Mouse (Mus musculus): ENCODE measurements at regions not wholly inside any gene's neighbourhood (a gene's known extent, or its start where the extent isn't known, plus 50 kb on each side); places are given as distances from the start of the nearest gene placed in this dataset.
A peak's percentile ranks its signal among the peaks of the same experiment; 100 is the strongest.

DNA sequence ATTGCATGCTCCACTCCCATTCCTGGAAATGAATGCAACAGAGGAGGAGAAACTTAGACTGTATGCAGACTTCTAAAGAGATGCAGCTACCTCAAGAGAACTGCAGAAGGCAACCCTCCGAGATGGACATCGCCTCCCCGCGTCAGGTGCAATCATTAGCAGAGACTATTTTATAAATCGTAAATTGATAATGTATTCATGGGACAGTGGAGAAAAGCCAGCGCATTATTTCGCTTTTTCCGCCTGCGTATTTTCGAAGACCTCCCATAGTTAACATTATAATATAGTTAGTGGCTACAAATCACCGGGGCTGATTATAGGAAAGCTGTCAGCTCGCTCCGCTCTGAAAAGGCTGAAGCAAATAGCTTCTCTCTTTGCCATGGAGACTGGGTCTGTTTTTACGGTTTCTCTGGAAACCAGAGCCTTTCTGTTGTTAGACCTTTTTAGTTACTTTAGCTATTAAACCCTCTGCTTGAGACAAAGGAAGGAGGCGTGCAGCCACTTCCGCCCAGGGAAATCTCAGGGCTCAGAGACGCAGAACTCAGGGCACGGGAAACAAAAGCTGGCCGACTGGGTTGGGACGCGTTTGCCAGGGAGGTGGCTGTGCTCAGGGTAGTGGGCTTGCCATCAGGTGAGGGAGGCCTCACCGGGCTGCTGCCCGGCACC lies 113.0 kb upstream of the A230072I06Rik start:
- H3K27me3 ChIP-seq (replicated peaks) = peaks cover 35% of the 10 kb centered on the region
- H3K4me3 ChIP-seq = no peak overlapping the region
- no peak overlapping the region for H3K27ac ChIP-seq
- no peaks in the 10 kb centered on the region for H3K36me3 ChIP-seq
- H3K4me2 ChIP-seq (replicated peaks) = peak overlapping the region; percentile 44
- H3K9me3 ChIP-seq = no peaks in the 10 kb centered on the region
- WGBS = 14% methylated on average over 23 of the region's 23 CpGs
- H3K4me1 ChIP-seq = peaks cover 42% of the 10 kb centered on the region
- ATAC-seq (ENCODE audit: low FRiP score, low read depth) = peak; percentile 66
- 0 out of 2 replicates have a peak overlapping the region, but pooled peaks have one; percentile 22 for H3K9ac ChIP-seq

DNA sequence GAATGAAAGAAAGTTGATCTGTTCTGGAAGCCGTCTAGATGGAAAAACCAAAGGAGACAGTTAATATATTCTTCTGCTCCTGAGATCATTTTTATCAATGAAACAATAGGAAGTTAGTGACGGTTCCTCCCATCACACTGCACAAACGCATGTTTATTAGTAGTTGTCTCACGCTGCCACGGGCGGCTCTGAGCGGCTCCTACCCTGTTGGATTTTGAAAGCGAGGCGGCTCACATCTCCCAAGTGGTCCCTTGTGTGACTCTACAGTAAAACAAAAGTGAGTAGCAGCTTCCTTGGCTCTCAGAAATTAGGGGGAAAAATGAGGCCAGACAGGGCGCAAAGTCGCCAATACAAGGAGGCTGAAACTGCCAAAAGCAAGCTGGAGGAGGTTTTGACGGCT lies 106.8 kb upstream of the A230072I06Rik start:
- Histone ChIP-seq H3K27ac (no peak overlapping the region), H3K4me1 (peaks cover 22% of the 10 kb centered on the region; the same call in 1 of the 2 replicates), H3K27me3 (replicated peaks) (peaks cover 7% of the 10 kb centered on the region; the same call in 1 of the 2 replicates)

DNA sequence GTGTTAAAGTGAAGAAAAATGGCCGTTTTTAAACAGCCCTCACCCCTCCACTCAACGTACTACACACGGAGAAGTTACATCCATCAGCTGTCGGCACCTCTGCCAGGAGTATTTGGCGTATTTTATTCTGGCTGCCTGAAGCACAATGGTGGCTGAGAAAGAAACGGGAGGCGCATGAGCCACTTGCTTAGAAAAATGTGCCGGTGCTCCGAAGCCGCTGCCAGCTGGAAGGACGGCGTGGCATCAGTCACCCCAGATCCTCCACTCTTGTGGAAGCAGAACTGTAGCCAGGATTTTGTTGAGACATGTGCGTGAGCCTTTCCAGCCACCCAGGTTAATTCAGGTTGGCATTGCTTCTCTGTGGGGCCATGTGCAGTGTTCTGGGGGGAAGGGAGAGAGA lies 103.1 kb upstream of the A230072I06Rik start:
- no peak overlapping the region for H3K9ac ChIP-seq
- ATAC-seq (ENCODE audit: low FRiP score, low read depth) = no peak
- WGBS = 58% methylated on average over 13 of the region's 13 CpGs
- no peak overlapping the region; the same call in 1 of the 2 replicates for H3K4me2 ChIP-seq (replicated peaks)
- no peak overlapping the region for H3K27ac ChIP-seq
- no peak overlapping the region for H3K4me3 ChIP-seq
- H3K9me3 ChIP-seq = no peaks in the 10 kb centered on the region
- H3K4me1 ChIP-seq = peaks cover 9% of the 10 kb centered on the region; the same call in 1 of the 2 replicates
- no peaks in the 10 kb centered on the region for H3K27me3 ChIP-seq (replicated peaks)
- no peaks in the 10 kb centered on the region for H3K36me3 ChIP-seq

More for the DNA sequence above, 106.8 kb upstream of the A230072I06Rik start:
- no peak overlapping the region for H3K9ac ChIP-seq
- ATAC-seq (ENCODE audit: low FRiP score, low read depth) = no peak
- no peaks in the 10 kb centered on the region for H3K9me3 ChIP-seq
- H3K4me2 ChIP-seq (replicated peaks) = no peak overlapping the region
- no peak overlapping the region for H3K4me3 ChIP-seq
- WGBS = 75% methylated on average over 12 of the region's 12 CpGs
- no peaks in the 10 kb centered on the region for H3K36me3 ChIP-seq

DNA sequence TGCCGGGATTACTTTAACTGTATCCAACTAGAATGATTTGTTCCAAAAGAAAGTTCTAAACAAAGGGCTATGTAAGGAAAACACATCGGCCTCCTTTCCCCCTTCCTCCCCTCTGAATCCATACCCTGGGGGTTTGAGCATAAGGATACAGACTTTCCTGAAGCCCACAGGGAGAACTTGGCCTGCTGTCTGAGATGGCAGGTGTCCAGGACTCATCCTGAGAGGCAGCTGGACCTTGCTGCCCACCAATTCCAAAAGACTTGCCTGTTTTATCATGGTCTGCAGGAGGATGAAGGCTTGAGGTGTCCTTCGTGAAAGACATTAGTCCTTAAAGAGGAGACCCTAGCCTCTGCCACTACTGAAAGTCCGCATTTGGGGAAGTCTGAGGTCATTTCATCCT lies 94.0 kb upstream of the A230072I06Rik start:
- Histone ChIP-seq H3K36me3 (no peaks in the 10 kb centered on the region), H3K4me1 (no peaks in the 10 kb centered on the region), H3K4me3 (no peak overlapping the region), H3K27me3 (replicated peaks) (no peaks in the 10 kb centered on the region; the same call in 1 of the 2 replicates), H3K9ac (no peak overlapping the region), H3K9me3 (no peaks in the 10 kb centered on the region), H3K4me2 (replicated peaks) (no peak overlapping the region), H3K27ac (no peak overlapping the region)
- ATAC-seq (ENCODE audit: low FRiP score, low read depth) = no peak
- WGBS = 69% methylated on average over 4 of the region's 4 CpGs

DNA sequence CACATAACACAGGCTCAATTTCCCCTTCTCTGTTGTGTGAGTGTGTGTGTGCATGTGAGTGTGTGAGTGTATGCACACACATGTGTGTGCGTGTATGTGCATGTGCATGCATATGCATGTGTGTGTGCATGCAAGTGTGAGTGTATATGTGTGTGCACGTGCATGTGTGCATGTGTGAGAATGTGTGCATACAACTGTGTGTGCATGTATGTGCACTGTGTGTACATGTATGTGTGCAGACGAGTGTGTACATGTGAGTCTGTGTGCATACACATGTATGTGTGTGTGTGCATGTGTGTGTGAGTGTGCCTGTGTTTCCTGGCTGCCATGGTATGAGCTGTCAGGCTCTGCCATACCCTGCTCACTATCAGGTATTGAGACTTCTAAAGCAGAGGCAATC lies 91.3 kb upstream of the A230072I06Rik start:
- no peak for ATAC-seq (ENCODE audit: low FRiP score, low read depth)
- WGBS = 97% methylated on average over 3 of the region's 3 CpGs
- no peak overlapping the region for H3K27ac ChIP-seq

DNA sequence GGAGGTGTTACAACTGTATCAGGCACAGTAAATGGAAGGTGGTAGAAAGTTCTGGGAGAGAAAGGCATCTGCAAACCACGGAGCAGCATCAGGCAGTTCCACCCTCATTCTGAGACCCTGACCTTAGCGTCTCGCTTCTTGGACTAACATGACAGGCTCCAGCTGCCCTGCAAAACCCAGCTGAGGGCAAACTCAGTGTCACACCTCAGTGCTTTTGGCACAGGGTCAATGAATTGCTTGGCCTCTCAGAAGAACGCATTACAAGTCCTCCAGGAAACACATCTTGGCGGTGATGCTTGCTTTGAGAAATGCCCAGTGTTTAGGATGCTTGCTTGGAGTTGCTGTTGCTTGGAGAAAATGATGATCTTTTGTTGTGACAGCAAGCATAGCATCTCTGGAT lies 90.2 kb upstream of the A230072I06Rik start:
- H3K9ac ChIP-seq = no peak overlapping the region
- no peaks in the 10 kb centered on the region for H3K9me3 ChIP-seq
- WGBS = 78% methylated on average over 5 of the region's 5 CpGs
- no peak overlapping the region for H3K27ac ChIP-seq
- H3K4me1 ChIP-seq = no peaks in the 10 kb centered on the region
- H3K36me3 ChIP-seq = no peaks in the 10 kb centered on the region
- no peaks in the 10 kb centered on the region for H3K27me3 ChIP-seq (replicated peaks)
- no peak overlapping the region for H3K4me3 ChIP-seq
- H3K4me2 ChIP-seq (replicated peaks) = no peak overlapping the region
- ATAC-seq (ENCODE audit: low FRiP score, low read depth) = no peak

More for the DNA sequence above, 91.3 kb upstream of the A230072I06Rik start:
- Histone ChIP-seq H3K27me3 (replicated peaks) (no peaks in the 10 kb centered on the region; the same call in 1 of the 2 replicates), H3K9me3 (no peaks in the 10 kb centered on the region), H3K4me2 (replicated peaks) (no peak overlapping the region), H3K9ac (no peak overlapping the region), H3K4me3 (no peak overlapping the region), H3K36me3 (no peaks in the 10 kb centered on the region), H3K4me1 (no peaks in the 10 kb centered on the region)

DNA sequence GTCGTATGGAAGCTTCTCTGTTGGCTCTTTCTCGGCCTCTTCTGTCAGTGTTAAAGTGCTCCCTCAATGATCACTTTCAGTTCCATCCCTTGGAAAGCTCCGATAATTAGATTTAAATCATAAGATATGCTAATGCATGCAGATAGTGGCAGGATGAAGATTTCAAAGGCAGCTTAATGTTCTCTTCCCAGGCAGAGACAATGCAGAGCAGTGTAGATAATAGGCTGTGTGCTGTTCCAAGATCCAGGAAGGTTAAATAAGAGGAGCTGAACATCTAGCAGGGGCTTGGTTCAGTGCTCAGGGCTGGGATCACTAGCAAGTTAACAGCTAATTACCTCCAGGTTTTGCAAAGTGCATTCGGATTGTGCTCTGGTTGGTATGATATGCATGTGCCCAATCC lies 89.7 kb upstream of the A230072I06Rik start:
- no peak overlapping the region for H3K27ac ChIP-seq
- no peak overlapping the region for H3K4me3 ChIP-seq
- H3K9me3 ChIP-seq = no peaks in the 10 kb centered on the region
- no peaks in the 10 kb centered on the region for H3K27me3 ChIP-seq (replicated peaks)
- H3K36me3 ChIP-seq = no peaks in the 10 kb centered on the region
- ATAC-seq (ENCODE audit: low FRiP score, low read depth) = no peak
- WGBS = 79% methylated on average over 4 of the region's 4 CpGs
- H3K4me1 ChIP-seq = no peaks in the 10 kb centered on the region
- H3K4me2 ChIP-seq (replicated peaks) = no peak overlapping the region
- no peak overlapping the region for H3K9ac ChIP-seq

DNA sequence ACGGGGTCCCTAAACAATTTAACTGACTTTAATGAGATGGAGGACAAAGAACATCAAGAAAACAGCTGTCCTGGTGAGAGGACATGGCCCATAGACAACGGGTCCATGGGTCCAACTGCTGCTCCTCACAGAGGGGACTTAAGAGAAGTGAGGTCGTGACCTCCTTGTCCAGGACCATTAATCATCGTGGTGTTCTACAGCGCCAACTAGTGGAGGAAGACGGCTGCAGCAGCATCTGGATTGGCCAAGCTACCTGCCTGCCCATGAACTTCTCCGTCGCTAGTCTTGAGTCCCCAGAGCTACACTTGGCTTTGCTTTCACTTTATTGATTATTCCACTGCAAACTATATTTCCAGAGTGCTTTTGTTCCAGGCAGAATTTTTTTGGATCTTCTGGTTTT lies 86.6 kb upstream of the A230072I06Rik start:
- 22% methylated on average over 8 of the region's 8 CpGs for WGBS
- Histone ChIP-seq H3K27ac (no peak overlapping the region), H3K9ac (no peak overlapping the region), H3K4me3 (no peak overlapping the region), H3K9me3 (no peaks in the 10 kb centered on the region), H3K27me3 (replicated peaks) (no peaks in the 10 kb centered on the region), H3K4me1 (no peaks in the 10 kb centered on the region), H3K36me3 (no peaks in the 10 kb centered on the region), H3K4me2 (replicated peaks) (no peak overlapping the region)
- ATAC-seq (ENCODE audit: low FRiP score, low read depth) = no peak

DNA sequence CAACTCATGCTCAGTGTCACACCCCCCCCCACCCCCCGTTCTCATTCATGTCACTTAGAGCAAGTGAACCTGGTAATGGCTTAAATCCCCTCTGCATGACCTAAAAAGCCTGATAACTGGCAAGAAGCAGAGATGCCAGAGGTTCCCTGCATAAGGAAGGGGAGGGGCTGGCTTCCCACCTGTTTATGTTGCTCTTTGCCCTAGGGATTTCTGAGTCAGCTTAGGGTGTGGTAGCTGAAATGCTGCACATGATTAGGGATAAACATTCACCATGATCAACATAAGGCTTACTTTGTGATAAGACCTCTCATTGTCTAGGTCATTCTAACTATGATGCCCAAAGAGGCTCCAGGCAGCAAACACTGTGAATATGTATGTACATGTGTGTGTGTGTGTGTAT lies 72.7 kb upstream of the A230072I06Rik start:
- H3K4me3 ChIP-seq = no peak overlapping the region
- H3K9ac ChIP-seq = no peak overlapping the region
- H3K9me3 ChIP-seq = no peaks in the 10 kb centered on the region
- no peak for ATAC-seq (ENCODE audit: low FRiP score, low read depth)
- H3K4me1 ChIP-seq = no peaks in the 10 kb centered on the region
- H3K36me3 ChIP-seq = no peaks in the 10 kb centered on the region
- H3K4me2 ChIP-seq (replicated peaks) = no peak overlapping the region
- peaks cover 17% of the 10 kb centered on the region for H3K27me3 ChIP-seq (replicated peaks)
- WGBS = 85% methylated on average over 1 of the region's 1 CpGs
- H3K27ac ChIP-seq = no peak overlapping the region

DNA sequence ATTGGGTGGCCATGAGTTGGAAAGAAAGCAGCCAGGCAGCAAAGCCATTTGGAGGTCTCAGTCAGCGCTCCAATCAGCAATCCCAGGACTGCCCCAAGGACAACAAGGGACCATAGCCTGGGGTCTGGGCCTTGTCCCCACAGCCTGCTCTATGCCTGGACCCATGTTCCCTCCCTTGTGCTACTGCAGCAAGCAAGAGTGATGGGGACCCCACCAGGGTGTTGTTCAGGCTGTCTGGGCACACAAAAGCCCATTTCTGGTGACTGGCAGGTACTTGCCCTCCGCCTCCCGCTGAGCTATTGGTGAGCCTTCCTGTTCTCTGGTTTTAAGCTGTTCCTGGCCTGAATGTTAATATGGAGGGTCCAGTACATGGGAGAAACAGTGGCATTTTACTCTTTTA lies 71.2 kb upstream of the A230072I06Rik start:
- Histone ChIP-seq H3K27me3 (replicated peaks) (peaks cover 17% of the 10 kb centered on the region), H3K4me3 (no peak overlapping the region), H3K36me3 (no peaks in the 10 kb centered on the region), H3K27ac (no peak overlapping the region), H3K9me3 (no peaks in the 10 kb centered on the region), H3K4me1 (no peaks in the 10 kb centered on the region), H3K9ac (no peak overlapping the region), H3K4me2 (replicated peaks) (no peak overlapping the region)
- WGBS = 78% methylated on average over 3 of the region's 3 CpGs
- no peak for ATAC-seq (ENCODE audit: low FRiP score, low read depth)

DNA sequence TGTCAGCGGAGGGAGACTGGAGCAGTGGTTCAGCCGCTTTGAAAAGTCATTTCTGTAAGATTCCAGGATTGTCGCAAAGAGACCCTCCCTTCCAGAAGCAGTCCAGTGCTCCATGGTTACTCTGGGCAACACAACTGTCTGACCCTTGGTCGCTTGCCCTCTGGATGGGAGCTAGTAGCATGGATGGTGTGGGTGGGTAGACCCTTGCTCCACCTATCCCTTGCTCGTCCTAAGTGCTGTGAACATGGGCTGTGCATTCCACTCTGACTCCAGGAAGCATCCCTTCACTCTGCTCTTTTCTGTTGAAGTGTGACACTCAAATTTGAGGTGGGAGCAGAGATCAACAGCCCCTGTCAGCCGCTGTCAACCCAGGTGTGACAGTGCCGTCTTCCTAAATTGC lies 64.8 kb upstream of the A230072I06Rik start:
- Histone ChIP-seq H3K9ac (no peak overlapping the region), H3K27ac (no peak overlapping the region), H3K4me1 (peaks cover 4% of the 10 kb centered on the region; the same call in 1 of the 2 replicates), H3K36me3 (no peaks in the 10 kb centered on the region), H3K9me3 (no peaks in the 10 kb centered on the region), H3K27me3 (replicated peaks) (peaks cover 19% of the 10 kb centered on the region; the same call in 1 of the 2 replicates), H3K4me2 (replicated peaks) (no peak overlapping the region), H3K4me3 (no peak overlapping the region)
- ATAC-seq (ENCODE audit: low FRiP score, low read depth) = no peak
- WGBS = 83% methylated on average over 7 of the region's 7 CpGs

DNA sequence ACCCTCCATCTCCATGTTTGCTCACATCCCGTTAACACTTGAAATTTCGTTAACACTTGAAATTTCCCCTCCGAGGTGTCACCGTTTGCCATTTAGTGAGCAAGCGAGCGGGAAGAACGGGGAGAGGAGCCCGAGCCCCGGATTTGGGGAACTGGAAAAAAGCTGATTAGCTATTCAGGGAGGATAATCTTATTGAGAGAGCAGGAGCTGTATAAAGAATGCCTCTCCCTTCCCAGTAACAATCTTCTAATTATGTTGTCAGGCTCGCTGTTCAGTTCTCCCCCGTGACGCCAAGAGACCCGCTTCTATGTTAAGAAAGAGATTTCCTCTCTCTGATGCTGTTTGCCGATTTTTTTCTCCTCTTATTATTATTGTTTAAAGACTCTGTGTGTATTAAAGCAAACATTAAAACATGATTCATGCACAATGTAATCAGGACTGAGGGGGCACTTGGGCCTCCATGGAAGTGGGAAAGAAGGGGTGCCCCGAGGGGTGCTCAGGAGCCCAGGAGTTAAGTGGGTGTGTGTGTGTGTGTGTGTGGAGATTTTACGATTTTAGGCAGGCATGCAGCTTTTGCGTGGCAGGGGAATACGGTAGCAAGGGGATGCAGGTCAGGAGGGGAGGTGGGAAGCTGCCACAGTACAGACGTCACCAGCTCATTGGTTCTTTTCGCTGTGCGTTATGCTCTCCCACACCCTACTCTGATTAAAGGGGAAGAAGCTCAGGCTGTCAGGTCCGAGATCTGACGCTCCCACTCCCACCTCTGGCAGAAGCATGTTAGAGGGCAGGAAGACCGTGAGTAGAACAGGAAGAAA lies 64.2 kb upstream of the A230072I06Rik start:
- H3K4me3 ChIP-seq = no peak overlapping the region
- H3K27ac ChIP-seq = no peak overlapping the region
- H3K9ac ChIP-seq = no peak overlapping the region
- H3K4me2 ChIP-seq (replicated peaks) = no peak overlapping the region
- peaks cover 19% of the 10 kb centered on the region; the same call in 1 of the 2 replicates for H3K27me3 ChIP-seq (replicated peaks)
- WGBS = 60% methylated on average over 24 of the region's 24 CpGs
- ATAC-seq (ENCODE audit: low FRiP score, low read depth) = no peak
- H3K36me3 ChIP-seq = no peaks in the 10 kb centered on the region
- no peaks in the 10 kb centered on the region for H3K9me3 ChIP-seq
- H3K4me1 ChIP-seq = peaks cover 4% of the 10 kb centered on the region; the same call in 1 of the 2 replicates

All from neural tube, embryonic 12.5 days (tissue).